ENCODE assay signal across 11 mouse cellular contexts in the genomic region with DNA sequence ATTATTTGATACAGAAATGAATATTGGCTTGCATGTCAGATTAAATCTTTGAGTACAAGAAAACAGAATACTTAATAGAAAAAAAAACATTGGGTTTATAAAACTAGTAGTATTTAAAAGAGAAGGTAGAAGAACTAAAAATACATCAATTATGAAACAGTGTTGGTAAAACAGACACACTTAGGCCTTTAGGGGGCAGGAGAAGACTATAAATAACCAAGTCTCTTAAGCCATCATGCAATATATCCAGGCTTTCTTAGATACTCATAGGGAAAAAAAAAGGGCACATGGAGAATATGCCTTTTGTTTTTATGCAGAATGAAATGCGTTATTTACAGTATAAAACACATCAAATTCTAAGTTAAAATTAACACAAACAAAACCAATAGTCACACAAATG.
DNase-seq lines count a peak whose midpoint lies in the region; ATAC-seq and TF ChIP-seq lines count a peak whose summit lies in the region.
"Had no signal": no experiment of that assay in that cellular context is flagged by ENCODE, and none has a peak within 500 bp of the region (broad histone marks: within the 10 kb centered on the region; RNA-seq: fewer than 3 reads in every experiment).

No protein-coding gene starts in this region.

- H3K4me2 ChIP-seq in kidney, postnatal 0 days (ENCODE audit: low read length), result no peak overlapping the region
- no peak overlapping the region for H3K4me2 ChIP-seq in midbrain, embryonic 16.5 days (ENCODE audit: low read length)
- H3K4me2 ChIP-seq: hindbrain, embryonic 15.5 days had no signal

- no peak overlapping the region for H3K27ac ChIP-seq in kidney, postnatal 0 days
- H3K27ac ChIP-seq in midbrain, embryonic 16.5 days (ENCODE audit: low read length), result no peak overlapping the region
- H3K27ac ChIP-seq: hindbrain, embryonic 15.5 days had no signal

- 88% methylated on average over 1 of the region's 1 CpGs for WGBS in kidney, postnatal 0 days
- 57% methylated on average over 1 of the region's 1 CpGs for WGBS in midbrain, embryonic 16.5 days

- TF ChIP-seq CTCF in kidney, postnatal 0 days (IDR thresholded peaks at IDR 0.05; ENCODE audit: low read depth), result peak; percentile 56

- H3K4me3 ChIP-seq in kidney, postnatal 0 days (replicated peaks; ENCODE audit: low read depth, low read length), result no peak overlapping the region
- no peak overlapping the region for H3K4me3 ChIP-seq in midbrain, embryonic 16.5 days (ENCODE audit: low read depth, low read length)
- H3K4me3 ChIP-seq: hindbrain, embryonic 15.5 days had no signal

- H3K27me3 ChIP-seq in kidney, postnatal 0 days (ENCODE audit: insufficient read depth, low read length), result no peaks in the 10 kb centered on the region
- H3K27me3 ChIP-seq in midbrain, embryonic 16.5 days (ENCODE audit: control insufficient read depth, insufficient read depth, low read depth, low read length), result no peaks in the 10 kb centered on the region
- H3K27me3 ChIP-seq: hindbrain, embryonic 15.5 days had no signal

- no peaks in the 10 kb centered on the region for H3K36me3 ChIP-seq in kidney, postnatal 0 days (ENCODE audit: insufficient read depth, low read length)
- H3K36me3 ChIP-seq in midbrain, embryonic 16.5 days (ENCODE audit: control insufficient read depth, insufficient read depth, low read length), result no peaks in the 10 kb centered on the region
- H3K36me3 ChIP-seq: hindbrain, embryonic 15.5 days had no signal

- peak; percentile 53 for DNase-seq in cerebellum, adult 9-10 months
- DNase-seq in cerebellum, adult 9-11 months, result no peak
- DNase-seq in kidney, postnatal 0 days (ENCODE audit: low spot score), result peak; percentile 52
- DNase-seq in kidney, adult 11 months, result no peak
- DNase-seq in gastrocnemius, adult 8-10 months (ENCODE audit: low spot score in 2 of 2), result no peak
- DNase-seq: B cell, adult 2 months; cerebellum, adult 11-12 months had no signal

- H3K4me1 ChIP-seq in kidney, postnatal 0 days (replicated peaks; ENCODE audit: insufficient read depth, low read length), result no peaks in the 10 kb centered on the region
- H3K4me1 ChIP-seq in midbrain, embryonic 16.5 days (ENCODE audit: control insufficient read depth, insufficient read depth, low read length), result peaks cover 6% of the 10 kb centered on the region; the same call in 1 of the 2 replicates

- no peak overlapping the region for H3K9ac ChIP-seq in kidney, postnatal 0 days (ENCODE audit: low read depth, low read length)
- H3K9ac ChIP-seq in midbrain, embryonic 16.5 days (ENCODE audit: low read depth, low read length), result no peak overlapping the region
- H3K9ac ChIP-seq: hindbrain, embryonic 15.5 days had no signal

- ATAC-seq in kidney, postnatal 0 days (replicated peaks; ENCODE audit: low FRiP score, low read depth), result no peak
- ATAC-seq in common myeloid progenitor, adult 5-6 weeks (replicated peaks; ENCODE audit: low read depth, poor library complexity, severe bottlenecking), result 0 out of 2 replicates have a peak, but pooled peaks have one; percentile 52
- ATAC-seq in midbrain, embryonic 16.5 days, result peak; percentile 75; the same call in 1 of the 2 replicates
- no peak for ATAC-seq in erythroid progenitor cell, adult 5-6 weeks (replicated peaks; ENCODE audit: low FRiP score, poor library complexity, severe bottlenecking)

- H3K9me3 ChIP-seq in kidney, postnatal 0 days (replicated peaks; ENCODE audit: low read length), result no peaks in the 10 kb centered on the region
- no peaks in the 10 kb centered on the region for H3K9me3 ChIP-seq in midbrain, embryonic 16.5 days (replicated peaks; ENCODE audit: control insufficient read depth, low read length, poor library complexity, severe bottlenecking)
- H3K9me3 ChIP-seq: hindbrain, embryonic 15.5 days had no signal

Comparison
In these comparisons a context has a peak if more than half of its experiments do, and no peak if none do; other contexts are left out.
1. DNase-seq: peak in cerebellum, adult 9-10 months (single experiment) and kidney, postnatal 0 days (single experiment); none in cerebellum, adult 9-11 months (single experiment), kidney, adult 11 months (single experiment) and gastrocnemius, adult 8-10 months (0 of 2).
2. ATAC-seq: peak in common myeloid progenitor, adult 5-6 weeks (single experiment) and midbrain, embryonic 16.5 days (single experiment); none in kidney, postnatal 0 days (single experiment) and erythroid progenitor cell, adult 5-6 weeks (single experiment).